Mouse (Mus musculus) heart, postnatal 36 days (tissue): ENCODE results near the gene Slc6a9. TPM values are rescaled to one million over a fixed set of nuclear protein-coding genes. Genes with fewer than 3 reads are reported as not detected.
A peak's percentile ranks its signal among the peaks of the same experiment; 100 is the strongest.

Experiments
- DNase-seq, 2 experiments: peaks; one replicate each; pipeline ENCODE4 v3.0.0; 2021 to 2022
- intact Hi-C: fragments of 180-260 bp; cut with DNase I; formaldehyde crosslinking; loops from one replicate; pipeline ENCODE4 v1.15.1; 2025
- total RNA-seq, 2 experiments: library from RNA; stranded (reverse); gene quantifications; 2 replicates each; pipeline ENCODE4 v1.2.3; 2021

Slc6a9 gene
- total RNA-seq, 2 experiments from 2014 or later = 4.3 to 4.7 TPM

GRCm38 (mm10) chr4:117895339-117895738 is 61.0 kb downstream of the Slc6a9 start:
- intact Hi-C loops = no loop called here

GRCm38 (mm10) chr4:117896031-117896430 is 61.7 kb downstream of the Slc6a9 start:
- intact Hi-C loops = no loop called here
- DNase-seq = no peak

More at GRCm38 (mm10) chr4:117895339-117895738, 61.0 kb downstream of the Slc6a9 start:
- DNase-seq = no peak

GRCm38 (mm10) chr4:117898111-117898510 is 63.8 kb downstream of the Slc6a9 start:
- no peak for DNase-seq
- intact Hi-C loops = no loop called here

- intact Hi-C loops = no loop called here
- no peak for DNase-seq
These were observed 69.8 kb downstream of the Slc6a9 start for GRCm38 (mm10) chr4:117904094-117904493.

- DNase-seq = no peak
- intact Hi-C loops = no loop called here
These were observed 70.5 kb downstream of the Slc6a9 start for GRCm38 (mm10) chr4:117904761-117905160.

- intact Hi-C loops = no loop called here
- DNase-seq = no peak
These were observed 71.9 kb downstream of the Slc6a9 start for GRCm38 (mm10) chr4:117906196-117906595.

GRCm38 (mm10) chr4:117908834-117909453 is 74.6 kb downstream of the Slc6a9 start:
- DNase-seq = no peak
- intact Hi-C loops = no loop called here

- intact Hi-C loops = no loop called here
- DNase-seq = no peak
These were observed 77.8 kb downstream of the Slc6a9 start for GRCm38 (mm10) chr4:117912131-117912561.

GRCm38 (mm10) chr4:117912685-117913273 is 78.5 kb downstream of the Slc6a9 start:
- intact Hi-C loops = no loop called here
- DNase-seq = no peak

- intact Hi-C loops = no loop called here
These were observed 79.1 kb downstream of the Slc6a9 start for GRCm38 (mm10) chr4:117913421-117913820.

GRCm38 (mm10) chr4:117914031-117914430 is 79.7 kb downstream of the Slc6a9 start:
- intact Hi-C loops = no loop called here
- no peak for DNase-seq

More at GRCm38 (mm10) chr4:117913421-117913820, 79.1 kb downstream of the Slc6a9 start:
- peak in 1 of 2 experiments; percentile 31 for DNase-seq

GRCm38 (mm10) chr4:117914591-117915442 is 80.5 kb downstream of the Slc6a9 start, which contains the start of gene Ipo13:
Gene Ipo13 (minus strand): TSS chr4:117914999.
- DNase-seq = peak; percentile 94 to 98
- intact Hi-C loops = loop anchor here (1.0 to 5.0 kb wide), 2 partner anchors 23 to 78 kb away; partner anchors contain the start of gene Dph2

- DNase-seq = no peak
- intact Hi-C loops = loop anchor here (1.0 to 5.0 kb wide), 2 partner anchors 23 to 78 kb away; partner anchors contain the start of gene Dph2
These were observed 81.3 kb downstream of the Slc6a9 start for GRCm38 (mm10) chr4:117915489-117916105.

- intact Hi-C loops = loop anchor here (5.0 kb wide), 1 partner anchor 79 kb away; no protein-coding TSS in a partner anchor
- DNase-seq = no peak
These were observed 82.1 kb downstream of the Slc6a9 start for GRCm38 (mm10) chr4:117916386-117916785.

GRCm38 (mm10) chr4:117917402-117917801 is 83.1 kb downstream of the Slc6a9 start:
- DNase-seq = no peak
- intact Hi-C loops = loop anchor here (5.0 kb wide), 1 partner anchor 80 kb away; no protein-coding TSS in a partner anchor

GRCm38 (mm10) chr4:117917847-117918246 is 83.5 kb downstream of the Slc6a9 start:
- intact Hi-C loops = loop anchor here (5.0 kb wide), 1 partner anchor 81 kb away; no protein-coding TSS in a partner anchor

GRCm38 (mm10) chr4:117918261-117918660 is 84.0 kb downstream of the Slc6a9 start:
- no peak for DNase-seq

More at GRCm38 (mm10) chr4:117917847-117918246, 83.5 kb downstream of the Slc6a9 start:
- DNase-seq = no peak

GRCm38 (mm10) chr4:117918762-117919161 is 84.5 kb downstream of the Slc6a9 start:
- intact Hi-C loops = loop anchor here (5.0 kb wide), 1 partner anchor 81 kb away; no protein-coding TSS in a partner anchor
- no peak for DNase-seq

More at GRCm38 (mm10) chr4:117918261-117918660, 84.0 kb downstream of the Slc6a9 start:
- intact Hi-C loops = loop anchor here (5.0 kb wide), 1 partner anchor 81 kb away; no protein-coding TSS in a partner anchor

- no peak for DNase-seq
- intact Hi-C loops = no loop called here
These were observed 87.1 kb downstream of the Slc6a9 start for GRCm38 (mm10) chr4:117921358-117921757.

GRCm38 (mm10) chr4:117923450-117923849 is 89.1 kb downstream of the Slc6a9 start:
- DNase-seq = no peak
- intact Hi-C loops = no loop called here
